Mouse (Mus musculus) heart, embryonic 11.5 days (tissue): ENCODE results near the gene Lbx2. TPM values are rescaled to one million over a fixed set of nuclear protein-coding genes. Genes with fewer than 3 reads are reported as not detected.

Experiments
- ATAC-seq: fragments of 200-750 bp; cut with Nextera tagmentation; replicated peaks from 2 replicates; pipeline ENCODE4 v1.8.0; 2017; ENCODE audit warnings: moderate library complexity; ENCODE audit not compliant: insufficient number of reproducible peaks, low FRiP score, low TSS enrichment
- H3K27ac ChIP-seq: fragments of 300-500 bp; sonication (generic); 2 replicates; pipeline ENCODE4 v1.5.1; 2014; ENCODE audit warnings: mild to moderate bottlenecking, low read depth, low read length
- H3K27me3 ChIP-seq: fragments of 300-500 bp; sonication (generic); 2 replicates; pipeline ENCODE4 v1.6.1; 2014; ENCODE audit warnings: mild to moderate bottlenecking, low read length, mixed read lengths; ENCODE audit not compliant: control insufficient read depth, insufficient read depth
- H3K36me3 ChIP-seq: fragments of 300-500 bp; sonication (generic); 2 replicates; pipeline ENCODE4 v1.6.1; 2014; ENCODE audit warnings: mild to moderate bottlenecking, low read length, moderate library complexity, mixed read lengths; ENCODE audit not compliant: control insufficient read depth, insufficient read depth
- H3K4me1 ChIP-seq: fragments of 300-500 bp; sonication (generic); 2 replicates; pipeline ENCODE4 v1.6.1; 2014; ENCODE audit warnings: low read length; ENCODE audit not compliant: control insufficient read depth, insufficient read depth
- H3K4me2 ChIP-seq: fragments of 300-500 bp; sonication (generic); 2 replicates; pipeline ENCODE4 v1.6.1; 2014; ENCODE audit warnings: mild to moderate bottlenecking, moderate library complexity
- H3K4me3 ChIP-seq: fragments of 300-500 bp; sonication (generic); 2 replicates; pipeline ENCODE4 v1.5.1; 2014; ENCODE audit warnings: low read depth, low read length
- H3K9ac ChIP-seq: fragments of 300-500 bp; sonication (generic); 2 replicates; pipeline ENCODE4 v1.6.1; 2014; ENCODE audit warnings: mild to moderate bottlenecking, low read depth, low read length, moderate library complexity
- H3K9me3 ChIP-seq: fragments of 300-500 bp; sonication (generic); replicated peaks from 2 replicates; pipeline ENCODE4 v1.6.1; 2016; ENCODE audit warnings: low read length; ENCODE audit not compliant: control insufficient read depth
- WGBS: fragments of 180-500 bp; shearing (Covaris S2); extraction: QIAGEN DNeasy Blood & Tissue Kit; methylation state at CpG from one replicate; pipeline ENCODE4 v1.1.7; 2014; ENCODE audit not compliant: insufficient replicate concordance; 5-methylcytosine and 5-hydroxymethylcytosine counted together
- polyA plus RNA-seq: library from polyadenylated mRNA; unstranded; fragments of >200 nt; fragmentation: Nextera tagmentation; extraction: Ambion mirVana; gene quantifications from 2 replicates; pipeline ENCODE4 v1.2.1, GENCODE M21; 2014

Lbx2 gene
- polyA plus RNA-seq, 1 experiment from 2014 or later, result 0.52 TPM

DNA sequence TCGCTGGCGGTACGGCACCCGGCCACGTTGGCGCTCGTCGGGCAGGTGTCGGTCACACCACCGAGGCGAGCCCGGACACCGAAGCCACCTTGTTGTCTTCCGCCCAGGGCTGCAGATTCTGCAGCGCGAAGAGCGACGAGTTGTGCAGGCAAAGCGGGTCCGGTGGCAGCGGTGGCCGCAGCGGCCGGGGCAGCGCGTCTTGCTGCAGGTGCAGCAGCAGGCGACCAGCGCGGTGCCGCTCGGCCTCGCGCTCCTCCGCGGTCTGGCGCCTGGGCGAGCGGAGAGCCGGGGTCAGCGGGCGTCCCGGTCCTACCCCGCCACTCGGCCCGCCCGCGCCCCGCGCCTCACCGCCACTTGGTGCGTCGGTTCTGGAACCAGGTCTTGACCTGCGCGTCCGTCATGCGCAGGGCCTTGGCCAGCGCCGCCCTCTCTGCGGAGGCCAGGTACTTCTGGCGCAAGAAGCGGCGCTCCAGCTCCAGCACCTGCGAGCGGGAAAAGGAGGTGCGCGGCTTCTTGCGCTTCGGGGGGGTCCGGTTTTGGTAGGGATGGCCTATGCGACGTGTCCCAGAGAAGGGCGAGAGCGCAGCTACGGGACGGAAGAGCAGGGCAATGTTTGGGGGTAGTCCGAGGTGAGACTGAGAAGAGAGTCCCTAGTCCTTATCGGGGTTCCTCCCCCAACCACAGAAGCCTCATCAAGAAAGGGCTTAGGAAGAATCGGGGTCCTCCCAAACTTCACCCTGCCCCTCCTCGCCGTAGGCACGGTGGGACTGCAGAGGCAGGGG, 17.3 kb upstream of the Lbx2 start:
- no peak overlapping the region for H3K9ac ChIP-seq

DNA sequence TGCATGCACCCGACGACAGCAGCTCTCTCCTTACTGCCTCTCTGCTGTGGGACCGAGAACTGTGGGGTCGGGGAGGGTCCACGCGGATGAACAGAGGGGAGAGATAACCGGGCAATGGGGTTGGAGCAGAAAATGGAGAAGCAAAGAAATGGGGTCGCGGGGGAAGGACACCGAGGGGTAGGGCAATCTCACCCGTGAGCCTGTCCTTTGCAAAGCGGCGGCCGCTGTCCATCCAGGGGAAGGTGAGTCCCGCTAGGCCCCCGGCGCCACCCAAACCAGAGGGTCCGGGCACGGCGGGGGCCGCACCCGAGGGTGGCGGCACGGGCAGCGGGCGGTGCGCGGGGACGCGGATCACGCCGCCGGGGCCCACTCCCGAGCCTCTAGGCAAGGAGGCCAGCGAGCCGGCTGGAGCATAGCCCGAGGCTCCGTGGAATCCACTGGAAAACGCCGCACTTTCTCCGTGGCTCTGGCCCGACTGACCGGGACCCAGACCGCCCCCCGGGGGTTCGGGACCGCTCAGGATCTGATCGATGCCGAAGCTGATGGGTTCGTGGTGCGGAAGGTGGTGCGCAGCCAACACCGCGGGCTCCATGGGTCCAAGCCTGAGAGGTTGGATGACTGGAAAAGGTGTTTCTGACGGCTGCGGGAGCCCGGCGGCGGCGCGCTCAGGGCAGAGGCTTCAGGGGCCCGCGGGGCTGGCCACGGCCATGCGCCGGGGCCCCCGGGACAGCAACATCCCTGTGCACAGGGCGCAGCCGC, 16.5 kb upstream of the Lbx2 start:
- Histone ChIP-seq H3K27me3 (peaks cover 97% of the 10 kb centered on the region), H3K4me3 (peak overlapping the region; percentile 27), H3K9ac (no peak overlapping the region), H3K36me3 (no peaks in the 10 kb centered on the region), H3K9me3 (no peaks in the 10 kb centered on the region), H3K27ac (no peak overlapping the region), H3K4me2 (peak overlapping the region; percentile 48), H3K4me1 (peaks cover 15% of the 10 kb centered on the region)
- under 1% methylated on average over 55 of the region's 69 CpGs for WGBS
- 0 out of 2 replicates have a peak, but pooled peaks have one; percentile 27 for ATAC-seq

More for the DNA sequence above, 17.3 kb upstream of the Lbx2 start:
- under 1% methylated on average over 80 of the region's 81 CpGs for WGBS
- Histone ChIP-seq H3K27ac (no peak overlapping the region), H3K27me3 (peaks cover 97% of the 10 kb centered on the region), H3K36me3 (no peaks in the 10 kb centered on the region), H3K9me3 (no peaks in the 10 kb centered on the region), H3K4me1 (peaks cover 15% of the 10 kb centered on the region), H3K4me3 (peak overlapping the region; percentile 27), H3K4me2 (peak overlapping the region; percentile 56)
- ATAC-seq, result no peak

- H3K27ac ChIP-seq, result no peak within 1 kb of the TSS
- peaks cover 96% of the 10 kb centered on the region for H3K27me3 ChIP-seq
- H3K4me1 ChIP-seq, result peaks cover 15% of the 10 kb centered on the region
- peak within 1 kb of the TSS; percentile 27 for H3K4me3 ChIP-seq
- H3K9me3 ChIP-seq, result no peaks in the 10 kb centered on the region
- WGBS, result under 1% methylated on average over 10 of the region's 10 CpGs
- peak within 1 kb of the TSS; percentile 56 for H3K4me2 ChIP-seq
- no peak within 1 kb of the TSS for H3K9ac ChIP-seq
- H3K36me3 ChIP-seq, result no peaks in the 10 kb centered on the region
- ATAC-seq, result no peak
These were observed 16.1 kb upstream of the Lbx2 start, which contains the start of gene Tlx2 for GRCm38 (mm10) chr6:83070247-83070310. Tlx2 (minus strand) TSS chr6:83070293.

GRCm38 (mm10) chr6:83070311-83071219, 15.6 kb upstream of the Lbx2 start:
- no peaks in the 10 kb centered on the region for H3K9me3 ChIP-seq
- no peaks in the 10 kb centered on the region for H3K36me3 ChIP-seq
- peak overlapping the region; percentile 24 for H3K4me3 ChIP-seq
- H3K9ac ChIP-seq, result no peak overlapping the region
- H3K4me1 ChIP-seq, result peaks cover 15% of the 10 kb centered on the region
- no peak overlapping the region for H3K27ac ChIP-seq
- WGBS, result 2% methylated on average over 48 of the region's 58 CpGs
- 0 out of 2 replicates have a peak, but pooled peaks have one; percentile 8 for ATAC-seq
- peak overlapping the region; percentile 48 for H3K4me2 ChIP-seq
- H3K27me3 ChIP-seq, result peaks cover 96% of the 10 kb centered on the region

GRCm38 (mm10) chr6:83071220-83071619, 14.9 kb upstream of the Lbx2 start:
- peak overlapping the region; percentile 38 for H3K4me2 ChIP-seq
- H3K4me1 ChIP-seq, result peaks cover 15% of the 10 kb centered on the region
- under 1% methylated on average over 15 of the region's 24 CpGs for WGBS
- peak overlapping the region; percentile 22 for H3K4me3 ChIP-seq
- H3K9ac ChIP-seq, result no peak overlapping the region
- H3K36me3 ChIP-seq, result no peaks in the 10 kb centered on the region
- ATAC-seq, result no peak
- H3K27me3 ChIP-seq, result peaks cover 96% of the 10 kb centered on the region
- no peak overlapping the region for H3K27ac ChIP-seq
- H3K9me3 ChIP-seq, result no peaks in the 10 kb centered on the region

- 12% methylated on average over 2 of the region's 2 CpGs for WGBS
- H3K4me2 ChIP-seq, result no peak overlapping the region
These were observed 11.2 kb upstream of the Lbx2 start for GRCm38 (mm10) chr6:83074979-83075378.

DNA sequence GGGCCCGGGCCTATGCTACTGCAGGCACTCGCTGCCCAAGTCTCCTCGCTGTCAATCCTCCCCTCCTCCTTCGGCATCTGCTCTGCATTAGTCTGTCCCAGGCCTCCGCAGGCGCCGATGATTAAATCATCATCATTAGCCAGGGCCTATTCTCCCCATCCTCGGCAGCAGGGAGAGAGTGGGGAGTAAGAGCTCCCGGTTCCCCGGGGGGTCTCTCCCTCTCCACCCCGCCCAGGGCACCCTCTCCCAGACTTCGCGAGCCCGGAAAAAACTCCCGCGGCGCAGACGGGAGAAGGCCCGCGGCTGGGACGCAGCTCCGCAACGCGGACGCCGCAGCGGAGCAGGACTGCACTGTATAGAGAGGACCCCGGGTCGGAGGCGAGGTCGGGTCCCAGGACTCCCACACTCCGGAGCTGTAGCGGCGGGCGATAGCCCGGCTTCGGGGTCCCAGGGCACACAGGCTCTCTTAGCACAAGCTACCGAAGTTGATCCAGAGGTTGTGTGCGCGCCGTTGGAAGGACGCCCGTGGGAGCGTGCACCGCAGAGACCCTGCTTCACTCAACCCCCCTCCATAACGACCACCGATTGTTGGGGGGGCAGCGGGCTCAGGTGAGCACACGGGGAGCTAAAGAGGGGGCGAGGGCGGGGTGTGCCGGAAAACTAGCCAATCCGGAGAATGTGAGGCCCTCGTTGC, 8.4 kb upstream of the Lbx2 start, which contains the start of gene Pcgf1:
Gene Pcgf1, plus strand, starts transcription at position 240 of the 694 bp plus-strand sequence.
- peak within 1 kb of the TSS; percentile 96 for H3K4me2 ChIP-seq
- H3K36me3 ChIP-seq, result 0 out of 2 replicates have a peak, but pooled peaks cover 6% of the 10 kb centered on the region
- no peaks in the 10 kb centered on the region for H3K4me1 ChIP-seq
- under 1% methylated on average over 54 of the region's 54 CpGs for WGBS
- ATAC-seq, result peak; percentile 52
- peaks cover 49% of the 10 kb centered on the region for H3K27me3 ChIP-seq
- peak within 1 kb of the TSS; percentile 77 for H3K27ac ChIP-seq
- H3K4me3 ChIP-seq, result peak within 1 kb of the TSS; percentile 73
- H3K9ac ChIP-seq, result peak within 1 kb of the TSS; percentile 85
- H3K9me3 ChIP-seq, result no peaks in the 10 kb centered on the region

More at GRCm38 (mm10) chr6:83074979-83075378, 11.2 kb upstream of the Lbx2 start:
- Histone ChIP-seq H3K9me3 (no peaks in the 10 kb centered on the region), H3K4me1 (peaks cover 4% of the 10 kb centered on the region), H3K27me3 (peaks cover 68% of the 10 kb centered on the region), H3K9ac (no peak overlapping the region), H3K36me3 (no peaks in the 10 kb centered on the region), H3K27ac (no peak overlapping the region), H3K4me3 (no peak overlapping the region)
- no peak for ATAC-seq
